Mouse (Mus musculus): ENCODE measurements around the gene Flrt1. TPM values are rescaled to one million over a fixed set of nuclear protein-coding genes. Genes with fewer than 3 reads are reported as not detected.

The Flrt1 gene
- 1.6 and 1.9 TPM in 2 replicates for polyA plus RNA-seq (2015; fragmentation: Nextera tagmentation; extraction: Ambion mirVana)

GRCm38 (mm10) chr19:7105544-7105943 is at the start of gene Flrt1:
Gene Flrt1, minus strand, starts transcription at chr19:7105729.
- no peak for ATAC-seq
- peak within 1 kb of the TSS; percentile 53 for H3K9ac ChIP-seq (ENCODE audit: low read depth, low read length)
- H3K9me3 ChIP-seq (ENCODE audit: control insufficient read depth, low read length), result no peaks in the 10 kb centered on the region
- no peaks in the 10 kb centered on the region for H3K36me3 ChIP-seq (ENCODE audit: control insufficient read depth, insufficient read depth, low read length)
- H3K27ac ChIP-seq (ENCODE audit: low read length), result no peak within 1 kb of the TSS
- H3K4me1 ChIP-seq (ENCODE audit: control insufficient read depth, insufficient read depth, low read length), result peaks cover 23% of the 10 kb centered on the region
- no peak within 1 kb of the TSS for H3K4me3 ChIP-seq (ENCODE audit: low read length)
- 68% methylated on average over 9 of the region's 9 CpGs for WGBS
- no peak within 1 kb of the TSS for H3K4me2 ChIP-seq (ENCODE audit: low read depth, low read length)
- no peaks in the 10 kb centered on the region for H3K27me3 ChIP-seq (replicated peaks; ENCODE audit: control insufficient read depth, insufficient read depth, low read length)

GRCm38 (mm10) chr19:7155196-7155595 is 49.7 kb upstream of the Flrt1 start:
- no peaks in the 10 kb centered on the region for H3K9me3 ChIP-seq (ENCODE audit: control insufficient read depth, low read length)

GRCm38 (mm10) chr19:7153232-7153631 is 47.7 kb upstream of the Flrt1 start:
- ATAC-seq, result peak; percentile 53
- no peaks in the 10 kb centered on the region for H3K9me3 ChIP-seq (ENCODE audit: control insufficient read depth, low read length)
- H3K9ac ChIP-seq (ENCODE audit: low read depth, low read length), result no peak overlapping the region
- no peak overlapping the region for H3K4me2 ChIP-seq (ENCODE audit: low read depth, low read length)
- H3K36me3 ChIP-seq (ENCODE audit: control insufficient read depth, insufficient read depth, low read length), result no peaks in the 10 kb centered on the region
- no peak overlapping the region for H3K27ac ChIP-seq (ENCODE audit: low read length)
- 0 out of 2 replicates have a peak, but pooled peaks cover 3% of the 10 kb centered on the region for H3K27me3 ChIP-seq (replicated peaks; ENCODE audit: control insufficient read depth, insufficient read depth, low read length)
- 29% methylated on average over 7 of the region's 7 CpGs for WGBS
- no peak overlapping the region for H3K4me3 ChIP-seq (ENCODE audit: low read length)
- H3K4me1 ChIP-seq (ENCODE audit: control insufficient read depth, insufficient read depth, low read length), result peaks cover 16% of the 10 kb centered on the region

More at GRCm38 (mm10) chr19:7155196-7155595, 49.7 kb upstream of the Flrt1 start:
- Histone ChIP-seq H3K4me3 (ENCODE audit: low read length) (no peak overlapping the region), H3K4me1 (ENCODE audit: control insufficient read depth, insufficient read depth, low read length) (peaks cover 16% of the 10 kb centered on the region), H3K27ac (ENCODE audit: low read length) (no peak overlapping the region), H3K36me3 (ENCODE audit: control insufficient read depth, insufficient read depth, low read length) (no peaks in the 10 kb centered on the region), H3K4me2 (ENCODE audit: low read depth, low read length) (no peak overlapping the region), H3K9ac (ENCODE audit: low read depth, low read length) (no peak overlapping the region), H3K27me3 (replicated peaks; ENCODE audit: control insufficient read depth, insufficient read depth, low read length) (0 out of 2 replicates have a peak, but pooled peaks cover 3% of the 10 kb centered on the region)
- WGBS, result 68% methylated on average over 6 of the region's 6 CpGs
- ATAC-seq, result peak; percentile 26

GRCm38 (mm10) chr19:7151927-7152653 is 46.6 kb upstream of the Flrt1 start:
- WGBS, result 90% methylated on average over 6 of the region's 6 CpGs
- peaks cover 13% of the 10 kb centered on the region for H3K4me1 ChIP-seq (ENCODE audit: control insufficient read depth, insufficient read depth, low read length)

GRCm38 (mm10) chr19:7151300-7151926 is 45.9 kb upstream of the Flrt1 start:
- 83% methylated on average over 7 of the region's 7 CpGs for WGBS

More at GRCm38 (mm10) chr19:7151927-7152653, 46.6 kb upstream of the Flrt1 start:
- no peak for ATAC-seq
- H3K27ac ChIP-seq (ENCODE audit: low read length), result no peak overlapping the region
- H3K9me3 ChIP-seq (ENCODE audit: control insufficient read depth, low read length), result no peaks in the 10 kb centered on the region
- H3K36me3 ChIP-seq (ENCODE audit: control insufficient read depth, insufficient read depth, low read length), result no peaks in the 10 kb centered on the region
- H3K4me2 ChIP-seq (ENCODE audit: low read depth, low read length), result no peak overlapping the region
- no peak overlapping the region for H3K4me3 ChIP-seq (ENCODE audit: low read length)
- H3K9ac ChIP-seq (ENCODE audit: low read depth, low read length), result no peak overlapping the region
- 0 out of 2 replicates have a peak, but pooled peaks cover 3% of the 10 kb centered on the region for H3K27me3 ChIP-seq (replicated peaks; ENCODE audit: control insufficient read depth, insufficient read depth, low read length)

GRCm38 (mm10) chr19:7149158-7149685 is 43.7 kb upstream of the Flrt1 start:
- 79% methylated on average over 7 of the region's 7 CpGs for WGBS

More at GRCm38 (mm10) chr19:7151300-7151926, 45.9 kb upstream of the Flrt1 start:
- Histone ChIP-seq H3K36me3 (ENCODE audit: control insufficient read depth, insufficient read depth, low read length) (no peaks in the 10 kb centered on the region), H3K4me1 (ENCODE audit: control insufficient read depth, insufficient read depth, low read length) (peaks cover 13% of the 10 kb centered on the region), H3K9ac (ENCODE audit: low read depth, low read length) (no peak overlapping the region), H3K4me3 (ENCODE audit: low read length) (no peak overlapping the region), H3K9me3 (ENCODE audit: control insufficient read depth, low read length) (no peaks in the 10 kb centered on the region), H3K27ac (ENCODE audit: low read length) (no peak overlapping the region), H3K27me3 (replicated peaks; ENCODE audit: control insufficient read depth, insufficient read depth, low read length) (0 out of 2 replicates have a peak, but pooled peaks cover 3% of the 10 kb centered on the region), H3K4me2 (ENCODE audit: low read depth, low read length) (no peak overlapping the region)
- no peak for ATAC-seq

GRCm38 (mm10) chr19:7148541-7149085 is 43.1 kb upstream of the Flrt1 start:
- Histone ChIP-seq H3K4me2 (ENCODE audit: low read depth, low read length) (no peak overlapping the region), H3K9me3 (ENCODE audit: control insufficient read depth, low read length) (no peaks in the 10 kb centered on the region), H3K4me3 (ENCODE audit: low read length) (no peak overlapping the region), H3K36me3 (ENCODE audit: control insufficient read depth, insufficient read depth, low read length) (no peaks in the 10 kb centered on the region), H3K27me3 (replicated peaks; ENCODE audit: control insufficient read depth, insufficient read depth, low read length) (0 out of 2 replicates have a peak, but pooled peaks cover 7% of the 10 kb centered on the region), H3K9ac (ENCODE audit: low read depth, low read length) (no peak overlapping the region), H3K27ac (ENCODE audit: low read length) (no peak overlapping the region), H3K4me1 (ENCODE audit: control insufficient read depth, insufficient read depth, low read length) (peaks cover 13% of the 10 kb centered on the region)
- WGBS, result 63% methylated on average over 8 of the region's 8 CpGs
- ATAC-seq, result no peak

More at GRCm38 (mm10) chr19:7149158-7149685, 43.7 kb upstream of the Flrt1 start:
- Histone ChIP-seq H3K9me3 (ENCODE audit: control insufficient read depth, low read length) (no peaks in the 10 kb centered on the region), H3K4me3 (ENCODE audit: low read length) (no peak overlapping the region), H3K4me1 (ENCODE audit: control insufficient read depth, insufficient read depth, low read length) (peaks cover 12% of the 10 kb centered on the region), H3K9ac (ENCODE audit: low read depth, low read length) (no peak overlapping the region), H3K27me3 (replicated peaks; ENCODE audit: control insufficient read depth, insufficient read depth, low read length) (0 out of 2 replicates have a peak, but pooled peaks cover 7% of the 10 kb centered on the region), H3K4me2 (ENCODE audit: low read depth, low read length) (no peak overlapping the region), H3K36me3 (ENCODE audit: control insufficient read depth, insufficient read depth, low read length) (no peaks in the 10 kb centered on the region), H3K27ac (ENCODE audit: low read length) (no peak overlapping the region)
- ATAC-seq, result no peak

- no peak for ATAC-seq
- no peak overlapping the region for H3K4me3 ChIP-seq (ENCODE audit: low read length)
- H3K27ac ChIP-seq (ENCODE audit: low read length), result no peak overlapping the region
- H3K27me3 ChIP-seq (replicated peaks; ENCODE audit: control insufficient read depth, insufficient read depth, low read length), result 0 out of 2 replicates have a peak, but pooled peaks cover 7% of the 10 kb centered on the region
- no peaks in the 10 kb centered on the region for H3K9me3 ChIP-seq (ENCODE audit: control insufficient read depth, low read length)
- no peak overlapping the region for H3K4me2 ChIP-seq (ENCODE audit: low read depth, low read length)
- no peaks in the 10 kb centered on the region for H3K36me3 ChIP-seq (ENCODE audit: control insufficient read depth, insufficient read depth, low read length)
- no peak overlapping the region for H3K9ac ChIP-seq (ENCODE audit: low read depth, low read length)
- 46% methylated on average over 4 of the region's 4 CpGs for WGBS
- peaks cover 12% of the 10 kb centered on the region for H3K4me1 ChIP-seq (ENCODE audit: control insufficient read depth, insufficient read depth, low read length)
These were observed 42.6 kb upstream of the Flrt1 start for GRCm38 (mm10) chr19:7148096-7148495.

GRCm38 (mm10) chr19:7146376-7146775 is 40.8 kb upstream of the Flrt1 start:
- ATAC-seq, result no peak

More at GRCm38 (mm10) chr19:7146376-7146775, 40.8 kb upstream of the Flrt1 start:
- 77% methylated on average over 13 of the region's 13 CpGs for WGBS
- Histone ChIP-seq H3K36me3 (ENCODE audit: control insufficient read depth, insufficient read depth, low read length) (no peaks in the 10 kb centered on the region), H3K4me3 (ENCODE audit: low read length) (no peak overlapping the region), H3K9ac (ENCODE audit: low read depth, low read length) (no peak overlapping the region), H3K27me3 (replicated peaks; ENCODE audit: control insufficient read depth, insufficient read depth, low read length) (0 out of 2 replicates have a peak, but pooled peaks cover 4% of the 10 kb centered on the region), H3K9me3 (ENCODE audit: control insufficient read depth, low read length) (no peaks in the 10 kb centered on the region), H3K4me2 (ENCODE audit: low read depth, low read length) (no peak overlapping the region), H3K27ac (ENCODE audit: low read length) (no peak overlapping the region), H3K4me1 (ENCODE audit: control insufficient read depth, insufficient read depth, low read length) (peaks cover 16% of the 10 kb centered on the region)
